Mouse (Mus musculus) spleen, adult 18-20 months (tissue): ENCODE measurements around the gene Rusc2.
A peak's percentile ranks its signal among the peaks of the same experiment; 100 is the strongest.

Experiments
- DNase-seq, 2 experiments: peaks; one replicate each; pipeline ENCODE4 v3.0.0; 2022; ENCODE audit warnings: mixed read lengths in 2 of 2

The Rusc2 gene

DNA sequence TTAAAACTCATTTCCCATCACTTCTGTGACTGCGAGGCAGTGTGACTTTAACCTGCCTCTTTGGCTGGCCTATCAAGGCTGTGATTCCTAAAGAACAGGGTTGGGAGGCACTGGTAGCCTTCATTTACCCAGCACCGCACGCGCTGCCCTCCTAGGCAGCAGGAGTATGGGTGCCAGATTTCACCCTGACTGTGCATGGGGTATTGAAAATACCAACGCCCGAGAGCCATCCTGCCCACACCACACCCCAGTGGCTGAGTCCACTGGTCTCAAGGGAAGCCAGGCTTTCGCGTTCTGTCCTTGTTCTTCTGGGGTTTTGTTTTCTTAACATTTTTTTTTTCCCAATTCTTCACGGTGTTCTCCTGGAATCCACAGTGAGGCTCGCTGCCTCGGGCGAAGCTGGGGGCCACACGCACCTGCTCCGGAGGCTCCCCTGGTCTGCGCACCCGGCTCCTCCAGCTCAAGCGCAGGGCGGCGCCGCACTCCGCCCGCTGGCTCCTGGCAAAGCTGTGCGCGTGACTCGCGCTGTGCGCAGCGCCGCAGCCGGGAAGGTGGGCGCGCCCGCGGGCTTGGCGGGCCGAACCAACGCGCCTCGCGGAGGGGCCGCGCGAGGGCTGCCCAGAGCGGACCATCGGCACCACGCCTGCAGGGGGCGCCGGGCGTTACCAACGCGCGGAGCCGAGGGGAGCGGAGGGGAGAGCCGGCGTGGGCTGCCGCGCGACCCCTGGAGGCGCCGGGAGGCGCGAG is at the start of gene Rusc2:
TSS of gene Rusc2 (plus strand) at position 572 of the 747 bp plus-strand sequence.
- peak; percentile 38 to 55 for DNase-seq

DNA sequence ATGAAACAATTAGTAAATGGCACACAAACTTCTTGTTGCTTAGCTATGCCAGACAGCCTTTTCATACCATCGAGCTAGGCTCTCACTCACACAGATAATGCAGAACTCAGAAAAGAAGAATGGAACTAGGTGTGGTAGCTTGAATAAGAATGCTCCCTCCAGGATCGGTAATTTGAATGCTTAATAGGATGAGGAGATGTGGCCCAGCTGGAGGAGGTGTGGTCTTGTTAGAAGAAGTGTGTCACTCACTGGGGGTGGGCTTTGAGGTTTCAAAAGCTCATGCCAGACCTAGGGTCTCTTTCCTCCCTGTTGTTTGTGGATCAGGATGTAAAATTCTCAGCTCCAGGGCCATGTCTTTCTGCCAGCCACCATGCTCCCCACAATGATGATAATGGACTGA is 47.0 kb upstream of the Rusc2 start:
- no peak for DNase-seq

DNA sequence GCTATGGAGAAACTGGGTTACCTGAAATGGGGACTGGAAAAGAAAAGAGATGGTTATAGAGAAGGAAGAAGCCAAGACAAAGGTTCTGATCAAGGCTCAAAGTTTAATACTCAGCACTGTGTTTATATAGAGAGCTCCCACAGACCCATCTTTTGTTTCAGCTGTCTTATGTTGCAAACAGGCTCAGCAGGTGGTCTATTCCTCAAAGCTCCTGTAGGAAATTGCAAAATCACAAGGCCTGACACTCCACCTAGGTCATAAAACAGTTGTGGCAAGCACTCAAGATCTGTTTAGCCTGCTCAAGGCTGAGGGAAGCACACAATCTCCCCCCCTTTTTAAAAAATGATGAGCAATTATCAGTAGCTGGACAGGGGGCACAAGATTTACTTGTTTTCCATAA is 45.6 kb upstream of the Rusc2 start:
- no peak for DNase-seq

DNA sequence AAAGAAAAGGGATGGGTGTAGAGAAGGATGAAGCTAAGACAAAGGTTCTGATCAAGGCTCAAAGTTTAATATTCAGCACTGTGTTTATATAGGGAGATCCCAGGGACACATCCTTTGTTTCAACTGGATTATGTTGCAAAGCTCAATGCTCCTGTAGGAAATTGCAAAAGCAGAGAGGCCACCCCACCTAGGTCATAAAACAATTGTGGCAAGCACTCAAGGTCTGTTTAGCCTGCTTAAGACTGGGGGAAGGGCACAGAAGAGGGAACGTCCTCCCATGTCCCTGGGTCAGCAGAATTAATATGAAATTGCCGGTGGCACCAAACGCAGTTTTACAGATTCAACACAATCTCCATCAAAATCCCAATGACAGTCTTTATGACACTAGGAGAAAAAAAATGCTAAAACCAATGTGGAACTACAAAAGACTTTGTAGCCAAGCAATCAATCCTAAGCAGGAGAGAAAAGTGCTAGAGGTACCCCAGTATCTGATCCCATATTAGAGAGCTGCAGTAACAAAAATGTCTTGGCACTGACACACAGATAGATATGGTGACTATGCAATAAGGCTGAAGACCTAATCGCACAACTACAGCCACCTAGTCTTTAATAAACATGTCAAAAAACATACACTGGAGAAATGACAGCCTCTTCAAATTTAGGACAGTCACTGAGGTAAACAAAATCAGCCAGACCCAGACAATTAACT is 41.5 kb upstream of the Rusc2 start:
- DNase-seq, result no peak

DNA sequence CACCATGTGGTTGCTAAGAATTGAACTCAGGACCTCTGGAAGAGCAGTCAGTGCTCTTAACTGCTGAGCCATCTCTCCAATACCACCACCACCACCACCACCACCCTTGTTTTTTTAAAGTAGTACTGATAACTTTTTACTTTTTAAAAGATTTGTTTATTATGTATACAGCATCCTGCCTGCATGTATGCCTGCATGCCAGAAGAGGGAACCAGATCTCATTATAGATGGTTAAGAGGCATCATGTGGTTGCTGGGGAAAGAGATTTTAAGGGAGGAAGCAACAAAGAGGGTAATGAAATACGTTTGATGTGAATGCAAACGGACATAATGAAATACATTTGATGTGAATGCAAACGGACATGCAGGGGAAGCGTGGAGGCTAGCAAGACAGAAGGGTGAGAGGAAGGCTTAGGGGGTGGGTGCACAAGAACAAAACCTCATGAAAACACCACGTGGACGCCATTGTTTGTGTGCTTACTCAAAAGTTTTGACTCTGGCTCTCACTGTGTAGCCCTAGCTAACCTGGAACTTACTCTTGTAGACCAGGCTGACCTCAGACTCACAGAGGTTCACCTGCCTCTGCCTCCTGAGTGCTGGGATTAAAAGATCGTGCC is 40.4 kb upstream of the Rusc2 start:
- no peak for DNase-seq

DNA sequence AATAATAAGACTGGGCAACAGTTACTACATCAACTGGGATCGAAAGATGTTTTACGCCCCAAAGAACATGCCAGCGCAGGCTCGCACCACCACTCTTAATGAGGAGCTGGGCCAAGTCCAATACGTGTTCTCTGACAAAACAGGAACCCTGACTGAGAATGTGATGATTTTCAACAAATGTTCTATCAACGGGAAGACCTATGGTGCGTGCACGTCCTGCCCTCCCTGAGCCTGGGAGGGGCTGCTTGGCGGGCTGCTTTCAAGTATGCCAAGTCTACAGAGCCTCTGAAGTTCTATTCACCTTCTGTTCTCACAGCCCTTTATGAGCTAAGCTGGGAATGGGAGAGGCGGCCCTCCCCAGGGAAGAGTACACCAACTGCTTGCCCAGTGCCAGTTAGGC is 39.3 kb upstream of the Rusc2 start:
- no peak for DNase-seq

DNA sequence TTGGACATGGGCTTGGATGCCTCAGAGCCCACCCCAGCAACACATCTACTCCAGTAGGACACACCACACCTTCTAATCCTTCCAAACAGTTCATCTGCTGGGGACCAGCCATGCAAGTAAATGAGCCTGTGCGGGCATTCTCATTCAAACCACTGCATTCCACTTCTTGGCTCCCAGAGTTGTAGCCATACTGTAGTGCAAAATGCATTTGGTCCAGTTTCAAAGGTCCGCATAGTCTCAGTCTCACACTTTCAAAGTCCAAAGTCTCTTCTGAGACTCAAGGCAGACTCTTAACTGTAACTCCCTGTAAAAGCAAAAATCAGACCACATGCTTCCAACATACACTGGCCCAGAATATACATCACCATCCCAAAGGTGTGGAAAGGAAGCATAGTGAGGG is 36.8 kb upstream of the Rusc2 start:
- no peak for DNase-seq

DNA sequence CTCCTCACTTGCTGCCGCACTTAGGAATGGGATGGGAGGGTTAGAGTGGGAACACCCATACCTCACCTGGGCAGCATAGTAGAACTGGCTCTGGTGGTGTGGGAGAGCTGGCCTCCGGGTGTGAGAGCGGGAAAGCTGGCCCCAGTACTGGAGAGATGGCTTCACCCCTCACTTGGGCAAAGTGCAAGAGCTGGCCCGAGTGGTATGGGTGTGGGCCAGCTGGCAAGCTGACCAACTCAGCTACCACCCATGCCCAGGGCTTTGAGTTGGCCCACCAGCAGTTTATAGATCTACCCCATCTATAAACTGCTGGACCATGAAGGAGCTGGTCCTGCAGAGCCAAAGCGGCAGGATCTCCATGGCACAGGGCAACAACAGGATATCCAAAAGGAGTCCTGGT is 32.6 kb upstream of the Rusc2 start:
- DNase-seq, result no peak

DNA sequence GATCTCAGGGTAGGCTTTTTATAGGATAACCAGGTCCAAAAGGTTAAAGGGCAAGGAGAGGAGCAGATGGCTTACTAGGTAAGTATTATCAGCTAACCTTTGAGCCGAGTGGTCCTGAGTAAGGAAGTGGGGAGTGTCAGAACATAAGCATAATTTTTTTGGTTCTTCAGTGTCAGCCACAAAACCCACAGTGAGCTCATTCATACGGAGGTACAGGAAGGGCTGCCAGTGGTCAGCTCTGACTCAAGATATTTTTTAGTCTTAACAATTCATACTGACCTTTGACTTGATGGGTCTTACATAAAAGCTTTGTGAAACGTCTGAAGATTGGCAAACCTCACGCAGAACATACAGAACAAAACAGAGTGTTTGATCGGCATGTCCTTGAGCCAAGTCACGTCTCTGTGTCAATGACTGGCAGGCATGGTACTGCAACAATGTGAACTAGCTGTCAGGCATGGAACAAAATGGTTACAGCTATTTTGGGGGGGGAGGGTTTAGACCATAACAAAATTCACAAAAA is 31.7 kb upstream of the Rusc2 start:
- no peak for DNase-seq

DNA sequence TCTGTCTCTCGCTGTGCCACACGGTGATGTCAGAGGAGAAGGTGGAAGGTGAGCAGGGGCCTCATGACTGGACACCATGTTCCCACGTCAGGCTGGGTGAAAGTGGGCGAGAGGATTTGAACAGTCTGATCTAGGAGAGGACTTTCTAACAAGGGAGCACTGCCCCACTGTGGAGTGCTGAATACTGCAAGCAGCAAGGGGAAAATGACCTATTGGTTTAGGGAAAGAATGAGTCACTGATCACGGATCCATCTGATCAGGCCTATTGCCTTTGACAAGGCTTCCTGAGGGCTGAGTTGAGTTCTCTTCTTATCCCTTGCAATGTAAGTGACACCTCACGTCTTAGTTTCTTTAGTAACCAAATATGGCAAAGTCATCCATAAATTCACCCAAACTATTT is 28.1 kb upstream of the Rusc2 start:
- no peak for DNase-seq

DNA sequence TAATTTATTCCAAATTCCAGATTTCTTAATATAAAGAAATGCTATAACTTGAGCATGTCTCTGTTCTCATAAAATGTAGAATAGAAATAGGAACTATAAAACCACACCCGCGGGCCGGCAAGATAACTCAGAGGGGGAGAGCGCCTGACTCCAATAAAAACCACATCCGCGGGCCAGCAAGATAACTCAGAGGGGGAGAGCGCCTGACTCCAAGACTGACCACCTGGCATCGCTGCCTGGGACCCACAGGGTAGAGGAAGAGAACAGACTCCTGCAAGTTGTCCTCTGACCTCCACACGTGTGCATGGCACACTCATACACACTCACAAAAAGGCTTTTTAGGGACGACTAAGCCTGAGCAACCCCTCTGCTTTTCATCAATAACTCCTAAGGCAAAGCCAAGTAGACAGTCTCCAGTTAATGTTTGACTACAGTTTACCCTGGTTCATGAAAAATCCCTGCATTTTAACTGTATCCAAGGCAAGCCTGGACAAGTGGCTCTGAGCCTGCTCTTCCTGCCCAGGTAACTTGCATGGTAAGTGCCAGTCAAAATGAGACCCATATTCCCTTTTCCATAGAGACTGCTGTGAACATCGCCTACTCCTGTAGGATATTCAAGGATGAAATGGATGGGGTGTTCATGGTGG is 16.7 kb upstream of the Rusc2 start:
- DNase-seq, result no peak

DNA sequence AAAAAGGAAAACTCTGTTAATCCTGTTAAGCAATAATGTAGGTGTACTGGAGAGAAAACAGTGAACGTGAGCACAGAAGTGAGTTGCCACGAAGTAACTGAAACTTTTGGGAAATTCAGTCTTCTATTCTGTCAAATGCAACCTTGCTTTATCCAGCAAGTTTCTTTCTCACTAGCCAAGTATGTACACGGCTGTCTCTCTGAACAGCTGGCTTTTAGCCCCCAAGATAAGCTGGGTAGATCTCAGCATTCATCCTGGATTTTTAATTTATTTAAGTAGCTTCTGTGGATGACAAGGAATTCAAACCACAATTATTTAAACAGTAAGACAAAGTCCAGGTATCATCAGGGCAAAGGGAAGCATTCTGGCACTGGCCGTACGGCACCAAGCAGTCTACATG is 14.5 kb upstream of the Rusc2 start:
- DNase-seq, result no peak

DNA sequence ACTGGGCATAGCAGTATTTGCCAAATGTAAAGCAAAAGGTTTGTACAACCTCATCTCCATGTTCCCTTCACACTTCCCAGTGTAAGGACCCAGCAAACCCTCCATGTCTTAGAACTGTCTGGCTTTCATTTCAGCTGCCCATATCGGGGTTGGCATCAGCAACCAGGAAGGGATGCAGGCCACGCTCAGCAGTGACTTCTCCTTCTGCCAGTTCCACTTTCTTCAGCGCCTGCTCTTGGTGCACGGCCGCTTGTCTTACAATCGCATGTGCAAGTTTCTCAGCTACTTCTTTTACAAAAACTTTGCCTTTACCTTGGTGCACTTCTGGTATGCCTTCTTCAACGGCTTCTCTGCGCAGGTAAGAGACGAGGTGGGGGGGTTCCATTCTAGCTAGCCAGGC is 14.0 kb upstream of the Rusc2 start:
- no peak for DNase-seq

DNA sequence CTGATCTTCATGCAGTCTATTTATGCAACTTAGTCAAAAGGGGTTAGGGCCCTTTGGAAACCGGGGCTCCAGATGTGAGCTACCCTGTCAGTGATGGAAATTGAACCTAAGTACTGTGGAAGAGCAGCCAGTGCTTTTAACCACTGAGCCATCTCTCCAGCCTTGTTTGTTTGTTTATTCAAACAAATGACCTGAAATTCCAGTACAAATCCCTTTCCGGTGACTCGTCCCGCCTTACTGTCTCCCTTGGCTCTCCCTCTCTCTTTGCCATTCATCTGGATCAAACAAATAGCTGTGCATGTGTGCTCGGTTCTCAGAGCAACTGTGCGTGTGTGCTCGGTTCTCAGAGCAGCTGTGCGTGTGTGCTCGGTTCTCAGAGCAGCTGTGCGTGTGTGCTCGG is 10.4 kb upstream of the Rusc2 start:
- no peak for DNase-seq

DNA sequence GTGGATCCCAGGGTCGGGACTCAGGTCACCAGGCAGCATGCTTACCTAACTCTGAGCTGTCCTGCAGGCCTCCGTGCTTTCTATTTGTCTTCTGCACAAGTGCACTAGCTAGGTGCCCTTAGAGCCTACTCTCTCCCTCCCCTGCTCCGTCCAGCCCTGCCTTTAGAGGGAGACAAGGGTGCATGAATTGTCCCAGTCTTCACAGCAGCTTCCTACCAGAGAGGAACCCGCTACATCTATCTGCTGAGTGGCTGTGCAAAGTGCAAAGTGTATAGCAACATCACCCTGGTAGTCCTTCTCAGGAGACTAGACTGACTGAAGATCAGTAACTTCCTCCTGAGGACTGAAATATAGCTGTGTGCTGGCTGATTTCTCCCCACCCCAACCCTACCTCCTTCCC is 9.6 kb upstream of the Rusc2 start:
- DNase-seq, result no peak

DNA sequence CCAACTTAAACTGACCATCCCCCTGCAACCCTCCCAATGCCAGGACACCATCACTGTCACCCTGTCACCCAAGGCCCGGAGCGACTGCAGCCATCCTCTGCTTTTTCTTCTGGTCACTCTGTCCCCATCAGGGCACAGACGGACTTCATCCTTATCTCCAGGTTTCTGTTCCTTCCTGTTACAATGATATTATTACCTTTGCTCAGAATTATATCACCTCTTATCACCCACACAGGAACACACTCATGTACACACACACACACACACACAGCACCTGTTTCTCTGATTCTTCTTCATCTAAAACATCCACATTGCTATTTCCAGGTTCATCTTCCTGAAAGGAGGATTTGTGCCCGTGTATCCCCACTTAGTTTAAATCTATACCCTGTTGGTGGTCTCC is 7.5 kb upstream of the Rusc2 start:
- DNase-seq, result no peak

DNA sequence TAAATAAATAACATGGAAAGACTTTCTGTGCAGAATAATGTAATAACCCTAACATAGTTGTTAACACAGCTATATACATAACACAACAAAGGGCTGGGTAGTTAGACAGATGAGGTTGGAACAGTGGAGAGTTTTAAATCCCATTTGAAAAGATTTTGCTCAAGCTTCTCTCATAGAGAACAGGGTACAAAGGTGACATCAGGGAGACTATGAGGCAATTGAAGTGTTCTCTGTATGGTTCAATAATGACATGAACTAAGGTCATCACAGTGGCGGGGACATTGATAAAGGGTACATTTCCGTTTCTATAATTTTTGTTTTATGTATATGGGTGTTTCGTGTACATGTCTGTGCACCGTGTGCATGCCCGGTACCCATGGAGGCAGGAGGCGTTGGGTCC is 2.2 kb upstream of the Rusc2 start:
- no peak for DNase-seq

DNA sequence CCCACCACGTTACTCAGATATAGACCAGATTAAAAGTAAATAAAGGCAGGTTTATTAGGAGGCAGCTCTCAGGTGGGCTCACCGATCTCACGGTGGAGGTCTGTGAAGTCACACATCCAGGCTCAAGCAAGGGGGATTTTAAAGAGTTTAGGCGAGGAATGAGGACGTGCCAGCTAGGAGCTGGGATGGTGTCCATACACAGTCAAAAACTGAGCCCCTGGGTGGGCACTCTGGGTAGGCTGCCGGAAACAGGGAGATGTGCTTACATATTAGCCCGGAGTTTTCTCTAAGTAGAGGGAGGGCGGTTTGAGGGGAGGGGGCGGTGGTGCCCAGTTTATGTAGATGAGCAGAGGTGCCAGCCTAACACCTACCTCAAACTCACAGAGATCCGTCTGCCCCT is 828 bp upstream of the Rusc2 start:
- no peak for DNase-seq

DNA sequence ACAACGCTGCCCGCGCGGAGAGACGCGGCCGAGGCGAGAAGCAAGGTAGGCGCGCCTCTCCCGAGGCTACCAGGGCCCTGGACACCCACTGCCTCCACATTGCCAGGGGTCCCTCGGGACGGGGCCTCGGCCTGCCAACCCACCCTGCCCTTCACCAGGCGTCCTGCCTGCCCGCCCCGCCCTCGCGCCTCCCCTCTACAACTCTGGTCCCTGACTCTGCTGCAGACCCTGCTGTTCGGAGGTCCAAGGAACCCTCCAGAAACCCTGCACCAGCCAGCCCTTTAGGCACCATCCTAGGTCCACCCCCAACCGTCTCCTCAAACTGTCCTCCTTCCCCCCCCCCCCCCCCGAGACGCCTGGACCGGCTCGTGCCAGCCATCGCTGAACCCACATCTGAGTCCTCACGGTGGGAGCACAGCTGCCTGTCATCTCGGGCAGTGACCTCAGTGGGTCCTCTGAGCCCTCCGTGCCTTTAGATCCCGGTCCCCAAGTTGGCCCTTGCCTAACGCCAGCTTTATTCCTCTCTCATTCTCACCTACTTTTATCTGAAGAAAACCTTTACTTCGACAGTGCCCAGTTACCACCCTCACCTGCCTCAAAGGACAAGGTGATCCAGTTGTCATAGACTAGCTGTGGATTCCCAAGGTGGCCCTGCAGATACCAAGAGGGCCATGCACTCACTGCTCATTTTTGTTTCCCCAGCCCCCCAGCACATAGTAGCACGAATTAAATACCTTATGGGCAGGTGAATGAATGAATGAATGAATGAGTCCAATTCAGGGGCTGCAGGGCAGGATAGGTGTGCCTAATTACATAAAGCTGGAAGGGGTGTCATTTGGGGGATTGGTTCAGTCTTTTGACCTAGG is 609 bp downstream of the Rusc2 start:
- no peak for DNase-seq

DNA sequence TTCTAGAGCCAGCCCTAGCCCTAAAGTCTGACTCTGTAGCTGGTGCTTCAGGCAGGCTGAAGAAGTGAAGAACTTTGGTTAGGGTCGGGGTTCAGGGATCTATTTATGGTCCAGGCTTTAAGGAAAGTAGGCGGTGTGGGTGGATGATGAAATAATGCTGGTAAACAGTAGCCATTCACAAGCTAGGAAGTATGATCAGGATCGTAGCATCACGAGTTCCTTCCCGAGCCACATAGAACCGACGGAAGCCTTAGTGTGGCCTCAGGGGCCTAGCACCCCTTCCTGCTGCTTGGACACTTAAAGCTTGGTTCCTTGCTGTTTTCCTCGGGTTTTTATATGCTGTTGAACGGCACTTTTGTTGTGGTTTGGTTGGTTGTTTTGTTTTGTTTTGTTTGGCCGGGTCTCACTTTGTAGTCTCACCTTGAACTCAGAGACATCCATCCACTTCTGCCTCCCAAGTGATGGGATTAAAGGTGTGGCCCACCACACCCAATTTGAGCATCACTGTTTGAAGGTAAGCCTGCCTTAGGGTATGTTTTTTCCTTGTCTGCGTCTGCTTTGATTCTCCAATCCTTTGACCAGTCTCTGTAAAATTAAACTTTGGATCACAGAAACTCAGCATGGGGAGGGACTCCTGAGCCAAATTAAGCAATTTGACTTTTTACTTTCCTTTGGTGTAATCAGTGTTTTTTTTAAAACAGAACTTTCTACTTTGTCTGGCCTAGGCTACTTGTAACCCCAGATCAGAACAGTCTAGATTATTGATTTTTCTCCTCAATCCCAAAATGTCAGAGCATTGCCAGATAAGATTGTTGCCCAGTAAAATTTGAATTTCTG is 1.7 kb downstream of the Rusc2 start:
- DNase-seq, result no peak

DNA sequence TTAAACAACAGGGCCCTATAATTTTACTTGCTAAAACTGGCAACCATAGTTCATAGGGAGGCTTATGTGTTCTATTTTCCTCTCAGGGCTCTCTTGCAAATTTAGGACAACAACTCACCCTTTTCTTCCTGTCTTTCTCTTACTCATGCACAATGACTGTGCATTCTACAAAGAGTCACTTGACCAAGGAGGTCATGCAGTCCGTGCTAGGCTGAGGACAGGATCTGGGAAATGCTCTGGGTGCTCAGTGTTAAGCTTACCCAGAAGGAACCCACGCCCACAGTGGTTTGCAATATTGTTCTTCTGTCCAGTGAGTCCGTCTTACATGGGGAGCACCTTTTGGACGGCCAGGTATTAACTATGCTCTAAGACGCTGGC is 2.3 kb downstream of the Rusc2 start:
- no peak for DNase-seq

DNA sequence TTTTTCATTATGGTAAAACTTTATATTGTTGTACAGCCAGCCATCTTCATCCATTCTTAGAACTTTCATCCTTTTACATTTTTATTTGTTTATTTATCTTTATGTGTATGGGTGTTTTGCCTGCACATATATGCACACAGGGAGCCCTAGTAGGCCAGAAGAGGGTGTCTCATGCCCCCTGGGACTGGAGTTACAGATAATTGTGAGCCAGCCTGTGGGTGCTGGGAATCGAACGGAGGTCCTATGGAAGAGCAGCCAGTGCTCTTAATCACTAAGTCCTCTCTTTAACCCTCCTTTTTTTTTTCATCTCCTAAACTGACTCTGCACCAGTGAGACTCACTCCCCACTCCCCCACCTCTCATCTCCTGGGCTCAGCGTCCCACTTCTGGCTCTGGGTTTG is 2.8 kb downstream of the Rusc2 start:
- no peak for DNase-seq
